Mouse (Mus musculus) cerebral cortex, adult 2 months (tissue): ENCODE results near the gene Limch1.

ENCODE experiments used
- WGBS: fragments of 180-500 bp; shearing (Covaris S2); methylation state at CpG from one replicate; pipeline ENCODE4 v1.1.7; 2018; 5-methylcytosine and 5-hydroxymethylcytosine counted together

The Limch1 gene

DNA sequence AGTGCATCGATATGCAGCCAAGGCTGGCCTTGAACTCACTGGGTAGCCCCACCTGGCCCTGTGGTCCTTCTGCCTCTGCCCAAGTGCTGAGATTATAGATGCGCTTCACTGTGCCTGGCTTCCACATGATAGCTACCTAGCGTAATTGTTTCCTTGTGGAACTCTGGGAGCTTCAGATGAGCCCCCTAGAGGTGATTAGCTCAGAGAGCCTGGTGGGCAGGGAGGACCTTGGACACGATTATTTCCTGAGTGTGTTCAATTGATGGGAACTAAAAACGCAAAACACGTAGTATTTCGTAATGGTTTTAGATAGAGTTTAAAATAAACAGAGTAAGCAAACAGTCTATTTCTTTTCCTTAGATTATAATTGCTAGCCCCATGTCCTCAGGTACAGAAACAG, 287.0 kb downstream of the Limch1 start:
- WGBS: 84% methylated on average over 7 of the region's 7 CpGs

DNA sequence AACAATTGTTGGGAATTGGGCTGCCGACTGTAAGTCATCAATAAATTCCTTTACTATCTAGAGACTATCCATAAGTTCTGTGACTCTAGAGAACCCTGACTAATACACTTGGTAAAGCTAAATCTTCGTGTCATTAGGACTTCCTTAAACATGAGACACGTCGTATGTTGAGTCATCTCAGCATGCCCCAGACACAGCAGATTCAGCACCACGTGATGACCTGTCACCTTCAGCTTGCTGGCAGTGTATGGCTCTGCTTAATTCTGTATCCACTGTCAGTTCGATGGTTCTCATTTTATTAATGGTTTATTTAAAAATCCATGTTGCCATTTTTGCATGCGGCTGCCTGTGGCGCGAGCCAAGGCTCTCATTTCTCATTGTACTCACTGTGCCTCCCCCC, 298.3 kb downstream of the Limch1 start:
- 82% methylated on average over 9 of the region's 9 CpGs for WGBS

DNA sequence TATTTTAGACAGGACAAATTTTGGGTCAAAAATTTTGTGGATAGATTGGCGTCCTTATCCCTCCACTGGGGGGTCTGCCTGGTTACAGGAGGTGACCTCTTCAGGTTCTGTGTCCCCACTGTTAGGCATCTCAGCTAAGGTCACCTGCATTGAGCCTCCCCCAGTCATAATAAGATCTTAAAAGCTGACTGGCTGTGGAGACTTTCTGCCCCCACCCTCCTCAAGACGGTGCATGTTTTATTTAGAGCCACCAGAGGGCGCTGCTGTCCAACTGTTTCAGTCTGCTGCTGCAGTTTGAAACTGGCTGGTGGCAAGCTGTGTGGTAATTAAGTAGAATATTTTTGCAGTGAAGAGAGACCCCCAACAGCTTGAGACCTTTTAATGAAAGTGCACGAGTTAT, 302.4 kb downstream of the Limch1 start:
- 20% methylated on average over 4 of the region's 4 CpGs for whole genome bisulfite sequencing

DNA sequence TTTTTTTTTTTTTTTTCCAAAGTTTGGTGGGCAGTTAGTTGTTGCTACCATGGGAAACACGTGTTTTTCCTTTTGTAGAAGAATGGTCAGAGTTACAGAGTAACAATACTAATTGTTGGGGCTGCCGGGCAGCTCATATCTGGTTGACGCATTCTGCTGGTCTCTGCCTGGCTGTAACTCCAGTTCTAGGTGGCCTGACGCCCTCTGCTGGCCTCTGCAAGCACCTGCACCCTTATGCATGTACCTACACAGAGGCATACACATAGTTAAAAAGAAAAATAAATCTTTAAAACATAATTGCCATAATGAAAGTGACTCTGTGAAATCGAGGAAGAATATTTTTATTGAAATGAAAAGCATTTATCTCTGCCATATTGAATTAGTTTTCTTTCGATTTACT, 312.2 kb downstream of the Limch1 start:
- WGBS: 84% methylated on average over 6 of the region's 6 CpGs

DNA sequence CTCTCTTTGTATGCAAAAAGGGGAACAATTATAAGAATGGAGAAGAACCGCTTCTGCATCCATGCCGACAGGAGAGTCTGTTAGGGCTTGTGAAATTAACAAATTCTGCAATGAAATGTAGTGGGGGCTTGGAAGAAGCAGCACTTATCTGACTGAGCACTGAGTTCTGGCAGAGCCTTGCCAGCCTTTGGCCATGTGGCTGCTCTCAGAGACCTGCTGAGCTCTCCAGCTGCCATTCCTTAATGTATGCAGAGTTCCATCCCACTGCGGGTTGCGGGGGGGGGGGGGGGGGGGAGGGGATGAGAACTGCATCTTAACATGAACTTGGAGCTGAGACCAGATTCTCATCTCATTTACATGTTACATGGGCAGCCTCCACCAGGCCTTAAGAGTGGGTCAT, 314.9 kb downstream of the Limch1 start:
- WGBS: 29% methylated on average over 4 of the region's 4 CpGs

DNA sequence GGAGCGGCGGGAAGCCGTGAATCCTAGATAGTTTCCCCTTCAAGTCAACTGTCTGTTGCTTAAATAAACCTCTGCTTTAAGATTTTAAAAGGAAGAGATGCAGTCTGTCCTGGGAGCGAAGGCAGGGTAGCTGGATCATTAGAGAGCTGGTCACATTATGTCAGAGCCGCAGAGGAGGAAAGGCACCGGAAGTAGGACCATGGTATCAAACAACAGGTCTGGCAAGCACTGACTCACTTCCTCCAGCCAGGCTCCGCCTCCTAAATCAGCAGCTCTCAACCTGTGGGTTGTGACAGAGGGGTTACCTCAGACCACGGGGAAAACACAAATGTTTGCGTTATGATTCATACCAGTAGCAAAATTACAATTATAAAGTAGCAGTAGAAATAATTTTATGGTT, 318.0 kb downstream of the Limch1 start:
- 73% methylated on average over 9 of the region's 9 CpGs for WGBS

DNA sequence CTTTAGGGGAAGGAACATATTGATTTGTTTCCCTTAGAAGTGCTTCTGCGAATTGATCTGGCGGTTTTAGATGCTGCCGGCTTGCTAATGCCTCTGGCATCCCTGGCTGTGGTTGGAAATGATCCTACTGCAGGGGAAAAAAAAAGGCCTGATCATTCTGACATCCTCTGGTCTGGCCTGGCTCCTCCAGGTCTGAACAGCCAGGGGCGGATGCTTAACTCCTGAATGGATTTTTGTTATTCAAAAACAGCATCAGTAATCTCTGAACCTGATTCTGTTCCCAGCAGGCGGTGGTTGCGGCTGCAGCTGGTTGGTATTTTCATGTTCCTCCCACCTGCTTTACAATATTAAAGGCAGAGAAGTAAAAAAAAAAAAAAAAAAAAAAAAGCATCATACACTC, 337.5 kb downstream of the Limch1 start:
- 66% methylated on average over 6 of the region's 6 CpGs for WGBS

DNA sequence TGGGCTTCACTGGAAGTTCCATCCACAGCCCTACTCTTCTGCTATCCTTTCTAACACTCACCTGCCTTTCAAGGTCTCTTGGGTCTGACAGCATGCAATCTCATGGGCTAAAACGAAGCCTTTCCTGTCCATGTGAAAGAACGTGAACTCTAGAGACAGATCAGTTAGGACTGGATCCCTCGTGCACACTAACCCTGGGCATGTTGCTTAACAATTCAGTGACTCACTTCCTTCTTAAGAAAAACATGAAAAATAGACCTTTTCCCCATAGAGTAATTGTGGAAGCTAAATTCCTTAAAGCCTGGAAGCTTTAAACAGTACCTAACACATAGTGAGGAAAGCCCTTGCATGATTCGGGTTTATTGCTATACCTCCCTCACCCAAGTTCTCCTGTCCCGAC, 345.2 kb downstream of the Limch1 start:
- 76% methylated on average over 5 of the region's 5 CpGs for WGBS

DNA sequence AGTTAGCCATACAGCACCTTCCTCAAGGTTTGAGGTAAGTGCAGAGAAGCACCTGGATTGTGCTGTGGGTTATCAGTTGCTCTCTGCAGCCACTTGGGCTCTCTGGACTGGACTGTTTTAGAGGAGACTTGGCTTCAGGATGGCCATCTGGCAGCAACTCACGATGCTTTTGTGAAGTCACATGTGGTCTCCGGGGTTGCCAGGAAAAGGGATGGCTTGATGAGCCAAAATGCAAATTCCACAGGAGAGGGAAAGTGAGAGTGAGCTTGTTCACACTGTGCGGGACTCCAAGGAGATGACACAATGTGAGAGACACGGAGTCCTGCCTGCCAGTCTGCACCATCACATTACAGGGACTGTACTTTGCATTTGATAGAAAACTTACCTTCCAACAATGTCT, 346.1 kb downstream of the Limch1 start:
- WGBS: 21% methylated on average over 4 of the region's 4 CpGs

DNA sequence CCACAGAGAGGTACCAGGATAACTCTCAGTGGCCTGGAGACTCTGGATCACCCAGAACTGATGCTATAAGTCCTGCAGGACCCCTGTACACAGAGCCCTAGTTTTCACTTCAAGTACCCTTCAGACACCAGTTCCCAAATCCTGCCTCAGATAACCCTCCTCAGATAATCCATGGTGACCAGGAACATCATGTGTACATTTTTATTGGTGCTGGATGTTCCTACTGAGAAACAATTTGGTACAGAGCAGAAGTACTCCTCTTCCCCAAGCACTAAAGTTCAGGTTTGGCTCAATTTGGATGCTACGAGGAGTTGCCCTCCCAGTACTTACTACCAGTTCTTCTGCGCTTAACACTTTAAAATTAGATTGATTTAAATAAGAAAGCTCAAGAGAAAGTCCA, 348.4 kb downstream of the Limch1 start:
- 30% methylated on average over 2 of the region's 2 CpGs for WGBS

DNA sequence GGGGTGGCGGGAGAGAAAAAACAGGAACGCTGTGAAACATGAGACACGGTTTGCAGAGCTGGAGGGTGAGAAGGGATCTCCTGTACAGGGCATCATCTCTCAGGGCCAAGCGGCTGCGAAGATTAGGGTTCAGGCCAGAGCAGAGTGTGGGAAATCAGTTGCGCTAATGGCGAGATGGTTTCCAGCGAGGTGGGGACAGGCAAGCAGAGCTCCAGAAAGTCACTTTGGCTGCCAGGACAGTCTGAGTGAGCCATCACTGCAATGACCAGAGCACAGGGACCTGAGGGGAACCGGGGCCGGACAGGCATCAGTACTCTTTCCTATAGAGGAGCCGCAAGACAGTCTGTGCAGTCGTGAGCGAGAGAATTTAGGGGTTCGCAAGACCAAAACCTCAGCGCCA, 349.5 kb downstream of the Limch1 start:
- WGBS: 8% methylated on average over 15 of the region's 15 CpGs

DNA sequence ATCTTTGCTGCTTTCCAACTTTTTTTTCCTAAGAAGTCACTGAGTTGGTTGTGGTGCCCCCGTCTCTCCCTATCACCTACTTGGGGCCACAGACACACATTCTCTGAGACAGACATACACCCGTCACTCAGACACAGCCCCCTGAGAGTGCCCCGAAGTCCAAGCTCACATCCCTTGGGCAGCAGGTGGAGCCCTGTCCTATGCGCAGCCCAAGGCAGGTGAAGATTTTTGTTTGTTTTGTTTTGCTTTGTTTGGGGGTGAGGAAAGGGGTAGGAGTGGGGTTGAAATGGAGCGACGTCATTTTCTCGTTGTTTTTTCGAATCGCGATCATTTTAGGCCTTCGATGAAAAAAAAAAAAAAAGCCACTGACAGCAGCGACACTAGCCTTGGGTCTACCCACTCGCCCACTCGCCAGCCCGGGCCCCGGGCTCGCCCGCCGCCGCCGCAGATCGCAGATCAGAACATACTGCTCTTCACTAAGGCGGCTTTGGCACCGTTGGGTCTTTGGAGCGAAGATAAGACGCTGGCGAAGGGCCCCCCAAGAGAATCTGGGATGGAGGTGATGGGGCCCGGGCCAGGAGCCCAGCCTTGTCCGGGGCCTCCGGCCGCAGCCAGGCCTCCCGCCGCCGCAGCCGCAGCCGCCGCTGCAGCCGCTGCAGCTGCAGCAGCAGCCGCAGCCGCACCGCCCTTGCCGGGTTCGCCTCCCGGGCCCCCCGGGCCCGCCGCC, 350.2 kb downstream of the Limch1 start:
- 3% methylated on average over 47 of the region's 47 CpGs for WGBS

DNA sequence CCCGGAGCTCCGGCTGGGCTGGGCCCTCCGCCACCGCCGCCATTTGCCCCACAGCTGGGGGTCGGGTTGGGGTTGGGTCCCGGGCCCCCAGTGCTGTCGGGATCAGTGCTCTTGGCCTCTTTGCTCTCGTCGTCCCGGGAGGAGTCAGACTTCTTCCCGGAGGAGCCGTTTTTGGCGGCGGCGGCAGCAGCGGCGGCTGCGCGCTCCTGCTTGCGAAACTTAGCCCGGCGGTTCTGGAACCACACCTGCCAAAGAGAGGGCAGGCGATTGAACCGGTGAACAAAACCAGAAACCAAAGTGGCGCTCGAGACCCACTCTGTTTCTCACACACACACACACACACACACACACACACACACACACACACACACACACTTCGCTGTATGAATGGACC, 350.7 kb downstream of the Limch1 start:
- WGBS: 3% methylated on average over 28 of the region's 28 CpGs

DNA sequence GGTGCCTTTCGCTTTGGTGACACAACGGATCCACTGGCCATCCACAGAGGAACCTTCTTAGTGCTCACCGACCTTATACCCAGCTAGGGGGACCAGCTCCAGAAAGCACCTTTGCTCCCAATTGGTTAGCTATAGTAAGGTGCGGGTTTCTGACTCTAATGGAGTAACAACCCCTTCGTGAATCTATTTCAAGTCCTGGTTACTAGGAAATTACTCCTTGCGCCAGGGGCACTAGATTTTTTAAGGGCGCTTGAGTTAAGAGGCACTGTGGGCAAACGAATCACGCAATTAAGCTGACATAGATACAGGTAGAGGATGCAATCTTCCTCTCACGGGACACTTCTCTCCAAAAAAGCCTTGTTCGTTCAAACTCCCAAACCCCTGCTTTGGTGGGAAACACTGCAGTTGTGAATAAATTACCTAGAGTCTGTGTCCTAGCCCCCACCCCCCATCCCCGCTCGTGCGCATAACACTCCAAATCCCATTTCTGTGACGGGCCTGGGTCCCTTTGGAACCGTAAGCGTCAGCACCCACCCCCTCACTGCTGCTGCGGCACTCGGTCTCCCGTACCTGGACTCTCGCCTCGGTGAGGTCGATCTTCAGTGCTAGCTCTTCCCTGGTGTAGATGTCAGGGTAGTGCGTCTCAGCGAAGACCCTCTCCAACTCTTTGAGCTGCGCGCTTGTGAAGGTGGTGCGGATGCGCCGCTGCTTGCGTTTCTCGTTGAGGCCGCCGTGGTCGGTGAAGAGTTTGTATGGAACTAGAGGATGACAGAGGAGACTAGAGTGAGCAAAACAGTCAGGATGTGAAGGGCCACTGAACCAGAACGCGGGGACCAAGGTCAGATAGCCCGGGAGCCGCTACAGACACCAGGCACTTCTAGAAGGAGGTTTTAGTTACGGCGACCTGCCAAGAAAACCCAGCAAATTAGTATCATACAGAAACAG, 351.8 kb downstream of the Limch1 start:
- 3% methylated on average over 41 of the region's 41 CpGs for WGBS

DNA sequence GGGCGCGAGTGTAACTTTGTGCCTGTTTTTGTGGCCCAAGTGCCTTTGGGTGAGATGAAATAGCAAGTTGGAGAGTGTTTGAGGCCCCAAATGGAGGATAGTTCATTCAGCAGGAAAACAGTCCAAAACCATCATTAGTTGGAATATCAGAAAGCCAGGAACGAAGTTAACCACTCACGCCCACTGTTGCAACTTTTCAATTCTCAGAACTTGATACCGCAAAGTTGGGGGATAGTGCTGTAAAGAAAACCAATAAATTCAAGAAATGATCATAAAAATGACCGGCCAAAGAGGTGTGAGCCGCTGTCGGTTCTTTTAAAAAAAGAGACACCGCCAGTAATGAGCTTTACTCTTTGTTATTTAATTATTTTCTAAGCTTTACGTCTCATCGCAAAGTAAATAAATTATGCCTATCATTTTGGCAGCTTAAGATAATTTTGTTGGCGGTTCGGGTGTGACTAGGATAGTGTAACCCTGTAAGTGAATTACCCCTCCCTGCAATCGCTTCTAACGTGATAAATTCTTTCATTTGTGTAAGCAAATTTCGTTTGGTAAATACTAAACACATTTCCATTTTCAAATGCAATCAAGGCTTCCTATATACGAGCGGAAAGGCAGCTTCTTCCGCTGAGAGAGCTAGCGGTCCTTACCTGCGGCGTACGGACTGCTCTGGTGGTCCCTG, 352.6 kb downstream of the Limch1 start:
- 7% methylated on average over 23 of the region's 23 CpGs for WGBS

DNA sequence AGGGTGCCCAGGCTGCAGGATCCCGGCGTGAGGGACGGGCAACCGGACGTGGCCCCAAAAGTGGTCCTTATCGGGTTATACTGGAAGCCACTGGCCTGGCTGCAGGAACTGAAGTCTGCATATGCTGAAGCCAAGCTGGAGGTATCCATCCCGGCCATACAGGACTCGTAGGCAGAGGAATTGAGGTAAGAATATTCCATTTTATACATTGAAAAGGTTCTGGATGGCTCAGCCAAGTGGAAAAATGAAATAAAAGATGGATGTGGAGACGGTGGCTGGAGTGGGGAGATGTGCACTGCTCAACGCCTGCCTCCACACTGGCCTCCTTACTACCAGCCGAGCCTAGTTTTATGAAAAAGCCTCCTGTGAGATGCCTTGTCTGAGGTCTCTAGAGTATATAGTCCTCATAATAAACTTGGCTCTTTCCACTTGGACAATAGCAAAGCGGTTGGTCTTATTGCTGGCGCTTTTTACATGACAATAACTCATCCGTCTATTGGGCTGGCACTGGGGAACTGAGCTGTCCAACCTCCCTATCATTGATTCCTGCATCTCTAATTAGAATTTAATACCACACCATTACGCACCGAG, 353.2 kb downstream of the Limch1 start, which contains the start of gene Phox2b:
TSS of gene Phox2b (minus strand) at position 569 of the 591 bp plus-strand sequence.
- 3% methylated on average over 16 of the region's 16 CpGs for WGBS

DNA sequence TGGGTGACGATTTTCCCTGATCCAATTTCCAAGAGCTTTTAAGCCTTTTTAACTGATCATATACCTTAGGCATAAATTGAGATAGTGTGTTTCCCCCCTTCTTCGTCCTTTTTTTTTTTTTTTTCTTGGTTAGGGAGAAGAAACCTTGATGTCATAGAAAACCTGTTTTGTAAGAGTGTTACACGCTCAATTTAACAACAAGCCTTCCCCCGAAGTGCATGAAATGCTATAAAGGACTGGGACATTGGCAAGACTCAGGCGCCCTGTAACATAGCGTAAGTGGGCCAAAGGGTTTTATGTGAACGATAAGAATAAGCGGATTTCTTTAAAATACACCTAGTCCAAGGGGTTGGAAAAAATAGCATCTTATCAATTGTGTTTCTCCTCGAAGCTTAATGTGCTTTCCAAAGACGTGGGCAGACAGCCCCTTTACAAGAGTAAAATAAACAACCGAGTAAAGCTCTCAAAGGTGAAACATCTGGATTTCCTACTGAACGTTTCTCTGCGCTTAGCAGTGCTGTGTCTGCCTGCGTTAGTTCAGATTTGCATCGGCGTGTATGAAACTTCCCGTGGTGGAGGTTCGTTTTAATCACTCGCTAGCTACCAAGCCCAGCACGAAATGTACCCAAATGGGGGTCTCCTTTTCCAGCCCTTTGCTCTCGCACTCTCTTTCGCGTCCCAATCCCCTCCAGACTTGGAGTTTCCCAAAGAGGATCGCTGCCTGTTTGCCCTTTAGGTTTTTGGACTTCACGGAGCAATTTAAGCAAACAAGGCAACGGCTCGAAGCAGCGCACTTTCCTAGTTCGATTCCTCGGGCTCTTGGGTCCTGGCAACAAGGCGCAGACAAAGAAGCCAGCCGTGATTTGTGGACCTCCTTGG, 354.0 kb downstream of the Limch1 start:
- 4% methylated on average over 32 of the region's 32 CpGs for WGBS

DNA sequence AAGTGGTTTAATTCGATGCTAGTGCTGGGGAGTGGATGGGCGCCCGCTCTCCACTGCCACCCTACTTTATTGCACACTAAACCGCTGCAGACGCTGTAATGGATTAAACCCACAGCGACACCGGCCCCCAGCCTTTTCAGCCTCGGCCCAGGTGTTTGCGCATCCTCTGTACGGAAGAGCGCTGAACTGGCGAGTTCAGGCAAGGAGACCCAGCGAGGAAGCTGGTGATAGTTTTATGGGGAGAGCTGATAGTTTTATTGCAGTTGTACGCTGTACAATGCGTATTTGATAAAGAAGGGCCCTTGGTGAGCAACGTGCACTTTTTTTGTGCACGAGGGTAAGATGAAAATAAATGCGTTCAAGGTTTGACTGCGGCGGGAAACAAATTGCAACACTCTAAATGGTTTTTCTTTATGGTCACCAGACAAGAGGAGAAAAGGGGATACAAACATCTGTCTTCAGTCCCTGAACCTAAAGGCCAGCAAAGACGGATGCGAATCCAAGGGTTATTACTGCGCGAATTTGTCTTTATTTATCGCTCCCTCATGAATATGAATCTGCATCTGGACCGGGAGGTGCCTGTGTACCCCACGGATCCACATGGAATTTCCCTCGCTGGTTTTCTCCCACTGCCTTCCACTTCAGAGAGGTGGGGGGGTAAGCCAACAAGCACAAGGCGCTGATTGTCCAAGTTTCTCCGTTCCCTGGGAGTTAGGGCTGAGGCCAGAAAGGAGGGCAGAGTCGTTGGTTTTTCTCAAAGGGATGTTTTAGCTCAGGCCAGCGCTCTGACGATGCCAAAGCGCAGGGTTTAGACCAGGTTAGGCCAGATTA, 355.2 kb downstream of the Limch1 start:
- 6% methylated on average over 34 of the region's 34 CpGs for WGBS

DNA sequence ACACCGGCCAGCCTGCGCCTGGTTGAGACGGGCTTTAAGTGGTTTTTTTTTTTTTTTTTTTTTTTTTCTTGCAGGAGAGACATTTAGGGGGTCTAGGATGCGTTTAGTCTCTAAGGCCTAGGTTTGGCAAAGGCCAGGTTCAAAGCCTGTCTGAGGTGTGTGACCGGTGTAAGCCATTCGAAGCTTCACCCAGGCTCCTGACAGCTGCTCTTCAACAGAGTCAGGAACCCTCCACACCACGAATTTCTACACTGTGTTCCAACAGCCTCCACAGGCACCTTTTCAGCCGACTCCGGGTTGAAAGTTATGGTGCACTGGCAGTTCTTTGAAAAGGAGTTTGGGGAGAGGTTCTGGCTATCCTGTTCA, 355.8 kb downstream of the Limch1 start:
- WGBS: 5% methylated on average over 9 of the region's 9 CpGs
